Mouse (Mus musculus) naive thymus-derived CD4-positive, alpha-beta T cell, adult 5 months (primary cell): Measurements from ENCODE around the gene Psmc3ip. TPM values are rescaled to one million over a fixed set of nuclear protein-coding genes. Genes with fewer than 3 reads are reported as not detected.

Experiments used
- polyA plus RNA-seq: library from polyadenylated mRNA; unstranded; fragments of 100-300 nt; shearing (Covaris generic); gene quantifications from one replicate; pipeline ENCODE4 v1.2.1, GENCODE M21; 2017

Psmc3ip gene
- polyA plus RNA-seq, result 4.0 TPM

DNA sequence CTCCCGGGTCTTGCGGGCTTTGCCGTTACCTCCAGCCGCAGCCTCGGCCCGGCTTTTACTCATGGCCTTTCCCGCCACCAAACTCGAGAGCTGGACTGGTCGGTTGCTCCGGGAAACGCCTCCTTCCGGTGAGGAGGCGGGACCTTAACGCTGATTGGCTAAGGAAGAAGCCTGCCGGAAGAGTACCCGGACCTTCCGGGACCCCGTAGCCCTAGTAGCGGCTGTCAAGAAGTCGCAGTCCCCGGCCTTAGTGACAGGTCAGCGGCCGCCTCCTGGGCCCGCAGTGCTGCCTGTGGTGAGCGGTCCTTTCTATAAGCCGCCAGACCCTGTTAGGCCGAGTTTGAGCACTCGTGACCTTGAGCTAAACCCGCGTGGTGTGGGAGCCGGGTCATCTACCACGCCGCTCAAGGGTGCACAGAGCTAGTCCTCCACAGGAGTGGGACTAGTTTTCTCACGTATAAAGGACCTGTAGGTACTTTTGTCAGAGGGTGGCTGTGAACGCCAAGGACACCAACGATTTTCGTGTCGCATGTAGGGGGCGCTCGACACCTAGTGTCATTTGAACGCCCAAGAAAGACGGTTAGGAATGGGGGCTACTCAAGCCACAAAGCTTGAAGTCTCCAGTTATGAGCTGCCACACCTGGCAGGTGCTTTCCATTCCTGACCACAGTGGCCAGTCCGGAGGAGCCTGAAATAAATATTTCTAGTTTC, at the start of gene Psmc3ip:
TSS of gene Psmc3ip (minus strand) at position 123 of the 711 bp plus-strand sequence.

DNA sequence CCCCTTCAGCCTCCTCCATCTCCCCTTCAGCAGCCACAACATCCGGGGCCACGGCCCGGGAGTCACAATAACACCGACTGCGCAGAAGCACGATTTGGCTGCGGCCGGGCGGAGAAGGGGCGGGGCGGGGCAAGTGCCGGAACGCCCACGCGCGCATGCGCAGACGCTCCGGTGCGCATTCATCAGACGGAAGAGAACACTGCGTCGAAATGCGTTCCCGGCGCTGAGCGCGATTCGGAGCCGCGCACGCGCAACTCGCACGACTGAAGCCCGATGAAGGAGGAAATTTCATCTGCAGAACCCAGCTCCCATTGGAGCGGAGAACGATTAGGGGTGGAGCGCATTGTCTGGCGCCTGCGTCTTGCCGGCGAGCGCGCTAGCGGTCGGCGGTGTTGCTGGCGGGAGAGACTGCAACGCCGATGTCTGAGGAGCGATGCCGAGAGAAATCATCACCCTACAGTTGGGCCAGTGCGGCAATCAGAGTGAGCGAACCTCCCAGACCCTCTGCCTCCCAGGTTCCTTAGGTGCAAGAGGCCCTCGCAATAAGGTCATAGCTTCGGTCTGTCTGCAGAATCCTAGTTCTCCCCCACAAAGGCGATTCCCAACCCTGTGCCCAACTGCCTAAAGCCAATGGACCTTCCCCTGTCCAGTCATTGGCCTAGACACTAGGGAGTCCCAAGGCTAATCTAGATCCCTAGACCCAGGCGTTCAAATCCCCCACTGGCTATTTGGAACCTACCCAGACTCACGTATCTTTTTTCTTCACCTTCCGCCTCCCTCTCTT, 24.7 kb upstream of the Psmc3ip start, which contains the start of the genes Retreg3 and Tubg1:
TSS of gene Retreg3 (minus strand) at position 133 of the 784 bp plus-strand sequence.
TSS of gene Tubg1 (plus strand) at position 178 of the 784 bp plus-strand sequence.

DNA sequence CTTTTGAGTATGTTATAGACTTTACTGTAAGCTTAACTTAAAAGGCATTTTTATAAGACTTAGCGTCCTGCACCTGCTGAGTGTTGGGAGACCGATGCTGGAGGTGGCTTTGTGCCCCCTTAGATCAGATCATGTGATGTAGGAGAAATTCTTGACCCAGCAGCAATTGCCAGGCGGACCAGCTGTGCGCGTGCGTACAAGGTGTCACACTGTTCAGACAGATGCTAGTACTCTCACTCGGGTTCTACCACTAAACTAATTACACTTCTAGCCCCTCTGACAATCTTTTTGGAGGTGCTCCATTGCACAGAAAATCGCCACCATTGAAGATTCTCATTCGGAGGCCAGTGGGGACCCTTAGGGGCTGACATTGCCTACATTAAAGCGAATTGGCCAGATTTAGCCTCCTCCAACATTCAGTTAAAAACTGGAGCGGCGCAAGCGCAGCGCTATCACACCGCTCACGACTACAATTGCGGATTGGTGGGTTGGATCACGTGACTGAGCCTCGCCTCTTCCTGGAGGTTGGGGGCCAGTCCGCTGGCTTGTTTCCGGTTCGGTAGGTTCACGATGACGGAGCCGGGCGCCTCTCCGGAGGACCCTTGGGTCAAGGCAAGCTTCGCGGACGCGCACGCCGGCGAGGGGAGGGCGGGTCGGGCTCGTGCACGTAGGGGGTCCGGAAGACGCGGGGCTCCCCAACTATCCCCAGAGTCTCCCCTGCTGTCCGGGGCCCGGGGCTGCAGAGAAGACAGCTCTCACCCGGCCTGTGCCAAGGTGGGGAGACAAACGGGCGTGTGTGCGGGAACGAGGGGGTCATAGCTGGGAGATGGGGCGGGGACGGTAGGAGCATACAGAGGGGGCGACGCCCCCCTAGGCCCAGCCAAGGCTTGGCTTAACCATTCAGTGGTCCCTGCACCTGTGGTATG, 8.2 kb downstream of the Psmc3ip start, which contains the start of gene Mlx:
TSS of gene Mlx (plus strand) at position 522 of the 926 bp plus-strand sequence.

DNA sequence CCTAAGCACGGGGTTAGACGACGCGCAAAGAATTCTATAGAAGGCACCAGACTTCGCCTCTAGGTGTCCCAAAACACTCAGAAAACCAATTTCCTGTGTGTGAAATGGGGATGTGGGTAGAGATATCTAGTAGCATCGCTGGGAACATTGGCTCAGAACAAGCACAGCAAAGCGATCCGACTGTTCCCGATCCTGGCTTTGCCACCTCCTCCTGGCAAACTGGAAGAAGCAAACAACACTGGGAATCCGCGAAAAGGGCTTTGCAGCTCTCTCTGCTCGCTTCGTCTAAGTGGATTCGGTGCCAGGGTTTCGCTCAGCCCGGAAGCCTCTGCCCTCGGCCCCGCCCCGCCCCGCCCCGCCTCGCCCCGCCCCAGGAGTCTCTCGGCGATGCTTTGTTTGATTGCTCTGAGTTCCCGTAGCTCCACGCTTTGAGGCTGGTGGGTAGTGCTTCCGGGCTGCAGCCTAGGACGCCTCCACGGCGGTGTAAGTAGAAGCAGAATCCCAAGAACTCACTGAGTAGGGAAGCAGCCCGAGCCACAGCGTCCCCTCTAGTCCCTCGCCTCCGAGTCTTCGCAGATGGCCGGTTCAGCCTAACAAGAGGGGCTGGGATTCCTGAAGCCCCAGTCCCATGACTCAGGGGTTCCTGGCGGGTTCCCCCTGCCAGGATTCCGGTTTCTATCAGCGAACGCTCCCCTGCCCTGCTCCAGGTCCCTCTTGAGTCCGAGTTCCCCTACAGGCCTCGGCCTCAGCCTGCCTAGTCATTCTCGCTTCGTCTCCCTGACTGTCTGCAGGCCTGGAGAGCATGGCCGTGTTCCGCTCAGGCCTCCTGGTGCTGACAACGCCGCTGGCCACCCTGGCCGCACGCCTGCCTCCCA, 12.8 kb downstream of the Psmc3ip start, which contains the start of gene Coasy:
TSS of gene Coasy (plus strand) at position 358 of the 875 bp plus-strand sequence.

DNA sequence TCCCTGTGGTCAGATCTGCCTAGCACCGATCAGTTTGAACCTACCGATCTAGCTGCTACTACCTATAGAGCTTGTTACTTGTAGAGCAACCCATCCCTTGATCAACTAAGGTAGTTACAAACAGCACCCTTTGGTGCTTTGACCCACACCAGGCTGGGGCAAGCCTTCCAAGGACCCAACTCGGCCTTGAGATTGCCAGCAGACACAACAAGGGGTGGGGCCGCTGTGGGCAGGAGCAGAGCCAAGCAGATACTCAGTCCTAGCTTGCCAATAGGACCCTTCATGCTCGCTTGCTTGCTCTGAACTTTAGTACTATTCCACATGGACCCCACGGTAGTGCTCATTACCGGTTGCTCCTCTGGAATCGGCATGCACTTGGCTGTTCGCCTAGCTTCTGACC, 17.1 kb downstream of the Psmc3ip start, which contains the start of gene Hsd17b1:
TSS of gene Hsd17b1 (plus strand) at position 291 of the 400 bp plus-strand sequence.

DNA sequence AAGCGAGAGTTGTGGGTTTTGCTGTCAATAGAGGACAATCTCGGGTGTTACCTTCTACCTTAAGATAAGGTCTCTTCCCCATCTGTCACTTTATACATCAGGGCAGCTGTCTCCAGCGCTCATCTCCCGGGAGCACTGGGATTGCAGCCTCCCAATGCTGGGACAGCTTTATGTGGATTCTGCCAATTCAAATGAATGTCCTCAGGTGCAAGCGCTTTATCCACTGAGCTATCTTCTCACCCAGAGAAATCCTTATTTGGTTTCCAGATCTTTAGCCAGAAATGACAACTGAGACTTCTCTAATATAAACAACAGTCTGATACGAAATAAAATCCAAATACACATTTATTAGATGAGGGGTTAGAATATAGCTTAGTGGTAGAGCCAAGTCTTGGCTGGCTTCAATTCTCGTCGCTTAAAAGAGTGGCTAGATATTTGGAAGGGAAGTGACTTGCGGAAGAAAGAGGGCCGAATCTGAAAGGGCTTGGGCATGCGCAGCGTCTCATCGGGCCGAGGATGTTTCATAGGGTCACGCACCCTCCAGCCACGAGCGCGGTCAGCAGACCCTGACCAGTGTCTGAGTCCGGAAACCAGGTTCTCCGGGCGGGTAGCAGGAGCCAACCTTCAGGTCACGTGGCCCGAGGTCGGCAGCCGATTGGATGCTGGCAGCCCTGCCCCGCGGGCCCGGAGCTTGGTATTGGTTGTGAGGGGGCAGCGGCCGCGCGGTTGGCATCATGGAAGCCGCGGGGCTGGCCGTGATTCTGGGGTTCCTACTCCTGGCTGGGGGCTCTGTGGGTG, 25.6 kb downstream of the Psmc3ip start, which contains the start of gene Naglu:
TSS of gene Naglu (plus strand) at position 622 of the 798 bp plus-strand sequence.

Other genes starting within 250 kb of the Psmc3ip start
- gene Stat5b, start 244.7 kb downstream of the Psmc3ip start, polyA plus RNA-seq, result 312 TPM
- gene Stat5a, start 236.1 kb downstream of the Psmc3ip start, polyA plus RNA-seq, result 201 TPM
- 361 TPM for gene Stat3, start 155.9 kb downstream of the Psmc3ip start, polyA plus RNA-seq
- not detected for gene Cavin1, start 124.5 kb downstream of the Psmc3ip start, polyA plus RNA-seq
- 0.91 TPM for gene Atp6v0a1, start 86.0 kb downstream of the Psmc3ip start, polyA plus RNA-seq
- 11.6 TPM for gene Naglu, start 25.4 kb downstream of the Psmc3ip start, polyA plus RNA-seq
- gene Hsd17b1, start 17.0 kb downstream of the Psmc3ip start, polyA plus RNA-seq, result 0.44 TPM
- 10.0 TPM for gene Coasy, start 12.9 kb downstream of the Psmc3ip start, polyA plus RNA-seq
- 49.7 TPM for gene Mlx, start 8.2 kb downstream of the Psmc3ip start, polyA plus RNA-seq
- gene Retreg3, start 24.5 kb upstream of the Psmc3ip start, polyA plus RNA-seq, result 95.9 TPM
- gene Tubg1, start 24.5 kb upstream of the Psmc3ip start, polyA plus RNA-seq, result 14.9 TPM
- 0.37 TPM for gene Tubg2, start 60.5 kb upstream of the Psmc3ip start, polyA plus RNA-seq
- gene Cntnap1, start 75.1 kb upstream of the Psmc3ip start, polyA plus RNA-seq, result not detected
- gene Plekhh3, start 75.9 kb upstream of the Psmc3ip start, polyA plus RNA-seq, result not detected
- gene Ccr10, start 80.0 kb upstream of the Psmc3ip start, polyA plus RNA-seq, result not detected
- 83.6 TPM for gene Ezh1, start 131.0 kb upstream of the Psmc3ip start, polyA plus RNA-seq
- not detected for gene Ramp2, start 150.6 kb upstream of the Psmc3ip start, polyA plus RNA-seq
- 83.2 TPM for gene Vps25, start 158.3 kb upstream of the Psmc3ip start, polyA plus RNA-seq
- gene Wnk4, start 165.1 kb upstream of the Psmc3ip start, polyA plus RNA-seq, result 5.3 TPM
- gene Cntd1, start 183.6 kb upstream of the Psmc3ip start, polyA plus RNA-seq, result 0.36 TPM
- 51.8 TPM for gene Coa3, start 183.7 kb upstream of the Psmc3ip start, polyA plus RNA-seq
- gene Becn1, start 206.8 kb upstream of the Psmc3ip start, polyA plus RNA-seq, result 208 TPM
- 178 TPM for gene Psme3, start 220.8 kb upstream of the Psmc3ip start, polyA plus RNA-seq
- gene Aoc2, start 229.6 kb upstream of the Psmc3ip start, polyA plus RNA-seq, result 4.7 TPM
- not detected for gene Aoc3, start 235.2 kb upstream of the Psmc3ip start, polyA plus RNA-seq